Mouse (Mus musculus) bone marrow macrophage, adult 2 months (primary cell): ENCODE measurements around the gene Prdm1.

ENCODE experiments used
- CTCF ChIP-seq: IDR thresholded peaks from 2 replicates; pipeline ENCODE4 v1.5.1; 2012; ENCODE audit warnings: low read depth, mild to moderate bottlenecking, low read length, moderate library complexity
- POLR2A ChIP-seq: IDR thresholded peaks from 2 replicates; pipeline ENCODE4 v1.6.1; 2012; ENCODE audit warnings: mild to moderate bottlenecking, low read depth, low read length, borderline replicate concordance

DNA sequence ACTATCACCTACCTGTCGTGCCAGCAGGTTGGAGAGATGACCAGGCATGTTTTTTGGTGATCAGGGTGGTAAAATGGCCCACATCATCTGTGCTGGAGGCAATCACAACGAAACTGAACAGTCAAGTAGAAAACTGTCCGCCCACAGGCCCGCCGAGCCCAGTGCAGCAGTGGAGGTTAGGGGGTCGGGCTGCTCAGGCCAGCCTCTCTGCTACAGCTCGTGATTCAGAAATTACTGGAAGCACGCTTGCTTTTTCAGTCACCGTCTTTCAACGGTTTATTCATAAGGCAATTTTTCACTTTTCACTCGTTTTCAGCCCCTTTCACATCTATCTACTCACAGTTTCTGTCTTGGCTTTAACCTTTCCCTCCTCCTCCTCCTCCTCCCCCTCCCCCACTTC lies 96.1 kb downstream of the Prdm1 start:
- TF ChIP-seq CTCF (no peak), POLR2A (no peak)
